Mouse (Mus musculus): ENCODE results near the gene Timp2. TPM values are rescaled to one million over a fixed set of nuclear protein-coding genes. Genes with fewer than 3 reads are reported as not detected.

Gene Timp2
- polyA plus RNA-seq, 1 experiment from 2014 or later: 81.8 TPM

GRCm38 (mm10) chr11:118375006-118375405, 19.5 kb upstream of the Timp2 start:
- no peaks in the 10 kb centered on the region for H3K4me1 ChIP-seq (ENCODE audit: control insufficient read depth, insufficient read depth, low read length)

GRCm38 (mm10) chr11:118374506-118374905, 19.0 kb upstream of the Timp2 start:
- Histone ChIP-seq H3K9me3 (ENCODE audit: control insufficient read depth, low read length) (no peaks in the 10 kb centered on the region), H3K9ac (replicated peaks; ENCODE audit: low read length) (no peak overlapping the region), H3K4me1 (ENCODE audit: control insufficient read depth, insufficient read depth, low read length) (no peaks in the 10 kb centered on the region), H3K27ac (replicated peaks; ENCODE audit: low read depth, low read length) (no peak overlapping the region), H3K36me3 (ENCODE audit: control insufficient read depth, insufficient read depth, low read length) (no peaks in the 10 kb centered on the region), H3K27me3 (ENCODE audit: control insufficient read depth, insufficient read depth, low read length) (no peaks in the 10 kb centered on the region), H3K4me2 (ENCODE audit: low read length) (no peak overlapping the region), H3K4me3 (replicated peaks; ENCODE audit: low read depth, low read length) (no peak overlapping the region)
- ATAC-seq (ENCODE audit: low FRiP score, low TSS enrichment): no peak
- WGBS: 66% methylated on average over 5 of the region's 5 CpGs
- no peak for DNase-seq

More at GRCm38 (mm10) chr11:118375006-118375405, 19.5 kb upstream of the Timp2 start:
- no peak overlapping the region for H3K27ac ChIP-seq (replicated peaks; ENCODE audit: low read depth, low read length)
- H3K4me3 ChIP-seq (replicated peaks; ENCODE audit: low read depth, low read length): no peak overlapping the region
- no peak for ATAC-seq (ENCODE audit: low FRiP score, low TSS enrichment)
- no peak overlapping the region for H3K4me2 ChIP-seq (ENCODE audit: low read length)
- H3K36me3 ChIP-seq (ENCODE audit: control insufficient read depth, insufficient read depth, low read length): no peaks in the 10 kb centered on the region
- H3K9me3 ChIP-seq (ENCODE audit: control insufficient read depth, low read length): no peaks in the 10 kb centered on the region
- peak; percentile 61 for DNase-seq
- no peak overlapping the region for H3K9ac ChIP-seq (replicated peaks; ENCODE audit: low read length)
- no peaks in the 10 kb centered on the region for H3K27me3 ChIP-seq (ENCODE audit: control insufficient read depth, insufficient read depth, low read length)

- Histone ChIP-seq H3K4me2 (ENCODE audit: low read length) (no peak overlapping the region), H3K4me3 (replicated peaks; ENCODE audit: low read depth, low read length) (no peak overlapping the region), H3K4me1 (ENCODE audit: control insufficient read depth, insufficient read depth, low read length) (no peaks in the 10 kb centered on the region), H3K36me3 (ENCODE audit: control insufficient read depth, insufficient read depth, low read length) (no peaks in the 10 kb centered on the region), H3K9ac (replicated peaks; ENCODE audit: low read length) (no peak overlapping the region), H3K27me3 (ENCODE audit: control insufficient read depth, insufficient read depth, low read length) (no peaks in the 10 kb centered on the region), H3K27ac (replicated peaks; ENCODE audit: low read depth, low read length) (no peak overlapping the region), H3K9me3 (ENCODE audit: control insufficient read depth, low read length) (no peaks in the 10 kb centered on the region)
- 53% methylated on average over 7 of the region's 7 CpGs for WGBS
- no peak for ATAC-seq (ENCODE audit: low FRiP score, low TSS enrichment)
- no peak for DNase-seq
Observed at GRCm38 (mm10) chr11:118372641-118373040, 17.1 kb upstream of the Timp2 start.

- no peak overlapping the region for H3K27ac ChIP-seq (replicated peaks; ENCODE audit: low read depth, low read length)
- WGBS: 92% methylated on average over 7 of the region's 7 CpGs
- ATAC-seq (ENCODE audit: low FRiP score, low TSS enrichment) (no peak), DNase-seq (no peak)
- H3K4me1 ChIP-seq (ENCODE audit: control insufficient read depth, insufficient read depth, low read length): no peaks in the 10 kb centered on the region
- H3K4me2 ChIP-seq (ENCODE audit: low read length): no peak overlapping the region
- H3K27me3 ChIP-seq (ENCODE audit: control insufficient read depth, insufficient read depth, low read length): no peaks in the 10 kb centered on the region
- no peaks in the 10 kb centered on the region for H3K36me3 ChIP-seq (ENCODE audit: control insufficient read depth, insufficient read depth, low read length)
- H3K9me3 ChIP-seq (ENCODE audit: control insufficient read depth, low read length): no peaks in the 10 kb centered on the region
- no peak overlapping the region for H3K4me3 ChIP-seq (replicated peaks; ENCODE audit: low read depth, low read length)
- H3K9ac ChIP-seq (replicated peaks; ENCODE audit: low read length): no peak overlapping the region
Observed at GRCm38 (mm10) chr11:118371876-118372275, 16.3 kb upstream of the Timp2 start.

GRCm38 (mm10) chr11:118369657-118370056, 14.1 kb upstream of the Timp2 start:
- Histone ChIP-seq H3K9me3 (ENCODE audit: control insufficient read depth, low read length) (no peaks in the 10 kb centered on the region), H3K4me3 (replicated peaks; ENCODE audit: low read depth, low read length) (no peak overlapping the region), H3K9ac (replicated peaks; ENCODE audit: low read length) (no peak overlapping the region), H3K27me3 (ENCODE audit: control insufficient read depth, insufficient read depth, low read length) (no peaks in the 10 kb centered on the region), H3K4me1 (ENCODE audit: control insufficient read depth, insufficient read depth, low read length) (no peaks in the 10 kb centered on the region), H3K27ac (replicated peaks; ENCODE audit: low read depth, low read length) (no peak overlapping the region), H3K36me3 (ENCODE audit: control insufficient read depth, insufficient read depth, low read length) (no peaks in the 10 kb centered on the region), H3K4me2 (ENCODE audit: low read length) (no peak overlapping the region)
- WGBS: 80% methylated on average over 8 of the region's 8 CpGs
- ATAC-seq (ENCODE audit: low FRiP score, low TSS enrichment): no peak
- DNase-seq: no peak

- Histone ChIP-seq H3K9ac (replicated peaks; ENCODE audit: low read length) (no peak overlapping the region), H3K27ac (replicated peaks; ENCODE audit: low read depth, low read length) (no peak overlapping the region), H3K9me3 (ENCODE audit: control insufficient read depth, low read length) (no peaks in the 10 kb centered on the region), H3K4me1 (ENCODE audit: control insufficient read depth, insufficient read depth, low read length) (no peaks in the 10 kb centered on the region), H3K36me3 (ENCODE audit: control insufficient read depth, insufficient read depth, low read length) (no peaks in the 10 kb centered on the region), H3K27me3 (ENCODE audit: control insufficient read depth, insufficient read depth, low read length) (no peaks in the 10 kb centered on the region), H3K4me3 (replicated peaks; ENCODE audit: low read depth, low read length) (no peak overlapping the region), H3K4me2 (ENCODE audit: low read length) (no peak overlapping the region)
- DNase-seq (no peak), ATAC-seq (ENCODE audit: low FRiP score, low TSS enrichment) (no peak)
- WGBS: 88% methylated on average over 5 of the region's 5 CpGs
Observed at GRCm38 (mm10) chr11:118369251-118369650, 13.7 kb upstream of the Timp2 start.

GRCm38 (mm10) chr11:118368330-118368729, 12.8 kb upstream of the Timp2 start:
- Histone ChIP-seq H3K36me3 (ENCODE audit: control insufficient read depth, insufficient read depth, low read length) (no peaks in the 10 kb centered on the region), H3K4me1 (ENCODE audit: control insufficient read depth, insufficient read depth, low read length) (no peaks in the 10 kb centered on the region), H3K27me3 (ENCODE audit: control insufficient read depth, insufficient read depth, low read length) (no peaks in the 10 kb centered on the region), H3K27ac (replicated peaks; ENCODE audit: low read depth, low read length) (no peak overlapping the region), H3K4me3 (replicated peaks; ENCODE audit: low read depth, low read length) (no peak overlapping the region), H3K9ac (replicated peaks; ENCODE audit: low read length) (no peak overlapping the region), H3K4me2 (ENCODE audit: low read length) (no peak overlapping the region), H3K9me3 (ENCODE audit: control insufficient read depth, low read length) (no peaks in the 10 kb centered on the region)
- ATAC-seq (ENCODE audit: low FRiP score, low TSS enrichment) (no peak), DNase-seq (no peak)
- 60% methylated on average over 3 of the region's 3 CpGs for WGBS

- no peak overlapping the region for H3K4me2 ChIP-seq (ENCODE audit: low read length)
- no peak overlapping the region for H3K9ac ChIP-seq (replicated peaks; ENCODE audit: low read length)
- no peaks in the 10 kb centered on the region for H3K27me3 ChIP-seq (ENCODE audit: control insufficient read depth, insufficient read depth, low read length)
- no peaks in the 10 kb centered on the region for H3K9me3 ChIP-seq (ENCODE audit: control insufficient read depth, low read length)
- no peaks in the 10 kb centered on the region for H3K36me3 ChIP-seq (ENCODE audit: control insufficient read depth, insufficient read depth, low read length)
- H3K4me3 ChIP-seq (replicated peaks; ENCODE audit: low read depth, low read length): no peak overlapping the region
- ATAC-seq (ENCODE audit: low FRiP score, low TSS enrichment) (no peak), DNase-seq (no peak)
- H3K4me1 ChIP-seq (ENCODE audit: control insufficient read depth, insufficient read depth, low read length): no peaks in the 10 kb centered on the region
- no peak overlapping the region for H3K27ac ChIP-seq (replicated peaks; ENCODE audit: low read depth, low read length)
- WGBS: 84% methylated on average over 8 of the region's 8 CpGs
Observed at GRCm38 (mm10) chr11:118366559-118366958, 11.0 kb upstream of the Timp2 start.

GRCm38 (mm10) chr11:118366108-118366507, 10.6 kb upstream of the Timp2 start:
- H3K4me1 ChIP-seq (ENCODE audit: control insufficient read depth, insufficient read depth, low read length): no peaks in the 10 kb centered on the region
- H3K4me3 ChIP-seq (replicated peaks; ENCODE audit: low read depth, low read length): no peak overlapping the region
- WGBS: 75% methylated on average over 3 of the region's 3 CpGs
- no peak overlapping the region for H3K27ac ChIP-seq (replicated peaks; ENCODE audit: low read depth, low read length)
- H3K9ac ChIP-seq (replicated peaks; ENCODE audit: low read length): no peak overlapping the region
- H3K9me3 ChIP-seq (ENCODE audit: control insufficient read depth, low read length): no peaks in the 10 kb centered on the region
- no peaks in the 10 kb centered on the region for H3K27me3 ChIP-seq (ENCODE audit: control insufficient read depth, insufficient read depth, low read length)
- no peaks in the 10 kb centered on the region for H3K36me3 ChIP-seq (ENCODE audit: control insufficient read depth, insufficient read depth, low read length)
- DNase-seq (no peak), ATAC-seq (ENCODE audit: low FRiP score, low TSS enrichment) (no peak)
- no peak overlapping the region for H3K4me2 ChIP-seq (ENCODE audit: low read length)

Measured in midbrain, embryonic 14.5 days (tissue).